Mouse (Mus musculus): ENCODE data around the gene Ift88. TPM values are rescaled to one million over a fixed set of nuclear protein-coding genes. Genes with fewer than 3 reads are reported as not detected.

The Ift88 gene
- total RNA-seq, 2 experiments from 2014 or later, result not detected

- ATAC-seq (replicated peaks; ENCODE audit: low FRiP score, poor library complexity, severe bottlenecking), result no peak
These were observed 133.1 kb downstream of the Ift88 start for GRCm38 (mm10) chr14:57556922-57557321.

- no peak for ATAC-seq (replicated peaks; ENCODE audit: low FRiP score, poor library complexity, severe bottlenecking)
These were observed 141.8 kb downstream of the Ift88 start for GRCm38 (mm10) chr14:57565626-57566025.

Other genes with a start within 250 kb of the Ift88 start
- gene Cryl1, start 25.5 kb upstream of the Ift88 start, total RNA-seq (2015; ENCODE audit: low replicate concordance), result 5.4 and 6.8 TPM in 2 replicates
- gene Cryl1, start 25.5 kb upstream of the Ift88 start, total RNA-seq (2017; ENCODE audit: low replicate concordance), result 3.6 and 5.5 TPM in 2 replicates
- gene Il17d, start 100.7 kb downstream of the Ift88 start, total RNA-seq (2015; ENCODE audit: low replicate concordance), result not detected in 2 replicates
- not detected in 2 replicates for gene Il17d, start 100.7 kb downstream of the Ift88 start, total RNA-seq (2017; ENCODE audit: low replicate concordance)
- 7.9 and 10.9 TPM in 2 replicates for gene Eef1akmt1, start 147.6 kb downstream of the Ift88 start, total RNA-seq (2015; ENCODE audit: low replicate concordance)
- not detected in 2 replicates for gene Eef1akmt1, start 147.6 kb downstream of the Ift88 start, total RNA-seq (2017; ENCODE audit: low replicate concordance)
- gene Xpo4, start 241.4 kb downstream of the Ift88 start, total RNA-seq (2015; ENCODE audit: low replicate concordance), result 20.5 and 23.1 TPM in 2 replicates
- gene Xpo4, start 241.4 kb downstream of the Ift88 start, total RNA-seq (2017; ENCODE audit: low replicate concordance), result 39.3 and 75.2 TPM in 2 replicates

All from erythroid progenitor cell, adult 5-6 weeks (primary cell).